Mouse (Mus musculus): ENCODE results near the gene Rab4a. TPM values are rescaled to one million over a fixed set of nuclear protein-coding genes. Genes with fewer than 3 reads are reported as not detected.
A peak's percentile ranks its signal among the peaks of the same experiment; 100 is the strongest.

Gene Rab4a
- polyA plus RNA-seq, 1 experiment from 2014 or later, result 27.0 TPM

GRCm38 (mm10) chr8:123799434-123799833, 6.4 kb upstream of the Rab4a start:
- TF ChIP-seq EP300 (optimal IDR thresholded peaks at IDR 0.05), result no peak
- no peak for TF ChIP-seq CTCF (IDR thresholded peaks at IDR 0.05; ENCODE audit: low read depth)
- no peak overlapping the region for H3K27ac ChIP-seq (replicated peaks)
- no peaks in the 10 kb centered on the region for H3K4me1 ChIP-seq (replicated peaks; ENCODE audit: control insufficient read depth, insufficient read depth)
- DNase-seq (ENCODE audit: low spot score) (no peak), ATAC-seq (ENCODE audit: low FRiP score, low TSS enrichment) (no peak)
- H3K4me2 ChIP-seq (replicated peaks; ENCODE audit: low read depth), result no peak overlapping the region
- H3K27me3 ChIP-seq (ENCODE audit: control insufficient read depth, insufficient read depth, low read length), result no peaks in the 10 kb centered on the region
- H3K36me3 ChIP-seq (ENCODE audit: control insufficient read depth, insufficient read depth, low read length), result no peaks in the 10 kb centered on the region
- no peak overlapping the region for H3K9ac ChIP-seq (ENCODE audit: low read length)
- WGBS, result 64% methylated on average over 6 of the region's 6 CpGs
- H3K9me3 ChIP-seq (ENCODE audit: control insufficient read depth, low read length), result no peaks in the 10 kb centered on the region
- no peak overlapping the region for H3K4me3 ChIP-seq (ENCODE audit: low read depth, low read length)

GRCm38 (mm10) chr8:123799885-123800284, 5.9 kb upstream of the Rab4a start:
- WGBS, result 50% methylated on average over 3 of the region's 3 CpGs
- H3K4me1 ChIP-seq (replicated peaks; ENCODE audit: control insufficient read depth, insufficient read depth), result no peaks in the 10 kb centered on the region
- DNase-seq (ENCODE audit: low spot score) (no peak), ATAC-seq (ENCODE audit: low FRiP score, low TSS enrichment) (no peak)
- H3K4me3 ChIP-seq (ENCODE audit: low read depth, low read length), result no peak overlapping the region
- no peaks in the 10 kb centered on the region for H3K9me3 ChIP-seq (ENCODE audit: control insufficient read depth, low read length)
- H3K27me3 ChIP-seq (ENCODE audit: control insufficient read depth, insufficient read depth, low read length), result no peaks in the 10 kb centered on the region
- TF ChIP-seq EP300 (optimal IDR thresholded peaks at IDR 0.05), result no peak
- no peak for TF ChIP-seq CTCF (IDR thresholded peaks at IDR 0.05; ENCODE audit: low read depth)
- no peak overlapping the region for H3K9ac ChIP-seq (ENCODE audit: low read length)
- no peak overlapping the region for H3K27ac ChIP-seq (replicated peaks)
- H3K36me3 ChIP-seq (ENCODE audit: control insufficient read depth, insufficient read depth, low read length), result no peaks in the 10 kb centered on the region
- H3K4me2 ChIP-seq (replicated peaks; ENCODE audit: low read depth), result no peak overlapping the region

- 95% methylated on average over 7 of the region's 7 CpGs for WGBS
- Histone ChIP-seq H3K27ac (replicated peaks) (no peak overlapping the region), H3K4me1 (replicated peaks; ENCODE audit: control insufficient read depth, insufficient read depth) (no peaks in the 10 kb centered on the region), H3K4me3 (ENCODE audit: low read depth, low read length) (no peak overlapping the region), H3K9me3 (ENCODE audit: control insufficient read depth, low read length) (no peaks in the 10 kb centered on the region), H3K36me3 (ENCODE audit: control insufficient read depth, insufficient read depth, low read length) (no peaks in the 10 kb centered on the region), H3K4me2 (replicated peaks; ENCODE audit: low read depth) (no peak overlapping the region), H3K27me3 (ENCODE audit: control insufficient read depth, insufficient read depth, low read length) (no peaks in the 10 kb centered on the region), H3K9ac (ENCODE audit: low read length) (no peak overlapping the region)
- DNase-seq (ENCODE audit: low spot score) (no peak), ATAC-seq (ENCODE audit: low FRiP score, low TSS enrichment) (no peak)
- peak; percentile 31; the same call in 1 of the 2 replicates for TF ChIP-seq CTCF (IDR thresholded peaks at IDR 0.05; ENCODE audit: low read depth)
- TF ChIP-seq EP300 (optimal IDR thresholded peaks at IDR 0.05), result no peak
Observed at GRCm38 (mm10) chr8:123800867-123801266, 4.9 kb upstream of the Rab4a start.

- TF ChIP-seq EP300 (optimal IDR thresholded peaks at IDR 0.05) (no peak), CTCF (IDR thresholded peaks at IDR 0.05; ENCODE audit: low read depth) (no peak)
- Histone ChIP-seq H3K4me2 (replicated peaks; ENCODE audit: low read depth) (no peak overlapping the region), H3K4me3 (ENCODE audit: low read depth, low read length) (no peak overlapping the region), H3K9me3 (ENCODE audit: control insufficient read depth, low read length) (no peaks in the 10 kb centered on the region), H3K27ac (replicated peaks) (no peak overlapping the region), H3K27me3 (ENCODE audit: control insufficient read depth, insufficient read depth, low read length) (no peaks in the 10 kb centered on the region), H3K36me3 (ENCODE audit: control insufficient read depth, insufficient read depth, low read length) (no peaks in the 10 kb centered on the region), H3K9ac (ENCODE audit: low read length) (no peak overlapping the region), H3K4me1 (replicated peaks; ENCODE audit: control insufficient read depth, insufficient read depth) (no peaks in the 10 kb centered on the region; the same call in 1 of the 2 replicates)
- DNase-seq (ENCODE audit: low spot score), result no peak
- WGBS, result 68% methylated on average over 2 of the region's 2 CpGs
- no peak for ATAC-seq (ENCODE audit: low FRiP score, low TSS enrichment)
Observed at GRCm38 (mm10) chr8:123801538-123801937, 4.2 kb upstream of the Rab4a start.

- Histone ChIP-seq H3K9me3 (ENCODE audit: control insufficient read depth, low read length) (no peaks in the 10 kb centered on the region), H3K4me3 (ENCODE audit: low read depth, low read length) (no peak overlapping the region), H3K36me3 (ENCODE audit: control insufficient read depth, insufficient read depth, low read length) (no peaks in the 10 kb centered on the region), H3K4me1 (replicated peaks; ENCODE audit: control insufficient read depth, insufficient read depth) (peaks cover 6% of the 10 kb centered on the region), H3K27ac (replicated peaks) (no peak overlapping the region), H3K27me3 (ENCODE audit: control insufficient read depth, insufficient read depth, low read length) (no peaks in the 10 kb centered on the region), H3K4me2 (replicated peaks; ENCODE audit: low read depth) (no peak overlapping the region), H3K9ac (ENCODE audit: low read length) (no peak overlapping the region)
- no peak for ATAC-seq (ENCODE audit: low FRiP score, low TSS enrichment)
- DNase-seq (ENCODE audit: low spot score), result no peak
- no peak for TF ChIP-seq CTCF (IDR thresholded peaks at IDR 0.05; ENCODE audit: low read depth)
- TF ChIP-seq EP300 (optimal IDR thresholded peaks at IDR 0.05), result no peak
- WGBS, result 69% methylated on average over 1 of the region's 1 CpGs
Observed at GRCm38 (mm10) chr8:123803639-123804038, 2.1 kb upstream of the Rab4a start.

GRCm38 (mm10) chr8:123804586-123804985, 1.2 kb upstream of the Rab4a start:
- DNase-seq (ENCODE audit: low spot score), result no peak
- TF ChIP-seq CTCF (IDR thresholded peaks at IDR 0.05; ENCODE audit: low read depth), result no peak
- TF ChIP-seq EP300 (optimal IDR thresholded peaks at IDR 0.05), result no peak
- Histone ChIP-seq H3K36me3 (ENCODE audit: control insufficient read depth, insufficient read depth, low read length) (no peaks in the 10 kb centered on the region), H3K27me3 (ENCODE audit: control insufficient read depth, insufficient read depth, low read length) (no peaks in the 10 kb centered on the region), H3K4me3 (ENCODE audit: low read depth, low read length) (no peak overlapping the region), H3K4me1 (replicated peaks; ENCODE audit: control insufficient read depth, insufficient read depth) (peaks cover 6% of the 10 kb centered on the region), H3K27ac (replicated peaks) (no peak overlapping the region), H3K9me3 (ENCODE audit: control insufficient read depth, low read length) (no peaks in the 10 kb centered on the region), H3K4me2 (replicated peaks; ENCODE audit: low read depth) (no peak overlapping the region), H3K9ac (ENCODE audit: low read length) (no peak overlapping the region)
- ATAC-seq (ENCODE audit: low FRiP score, low TSS enrichment), result no peak
- 71% methylated on average over 7 of the region's 7 CpGs for WGBS
